Mouse (Mus musculus): ENCODE results near the gene Diaph3.
A peak's percentile ranks its signal among the peaks of the same experiment; 100 is the strongest.

Gene Diaph3

DNA sequence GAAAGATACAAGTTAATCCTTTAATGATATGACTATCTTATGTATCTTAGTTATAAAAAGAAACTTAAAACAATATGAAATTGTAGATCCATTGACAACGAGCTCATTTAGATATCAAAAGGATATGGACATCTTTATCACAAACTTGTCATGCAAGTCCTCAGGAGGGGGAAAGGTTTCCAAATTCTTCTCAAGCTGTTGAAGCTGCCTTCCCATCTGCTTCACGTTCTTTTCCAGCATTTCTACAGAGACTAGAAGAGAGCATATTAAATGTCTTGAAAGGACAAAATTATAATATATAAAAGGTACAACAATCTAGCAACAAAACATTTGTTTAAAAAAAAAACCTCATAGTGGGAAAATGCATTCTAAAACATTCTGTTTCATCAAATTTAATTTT lies 306.2 kb downstream of the Diaph3 start:
- DNase-seq, result no peak

GRCm38 (mm10) chr14:86834269-86834668 lies 306.8 kb downstream of the Diaph3 start:
- no peak for DNase-seq

DNA sequence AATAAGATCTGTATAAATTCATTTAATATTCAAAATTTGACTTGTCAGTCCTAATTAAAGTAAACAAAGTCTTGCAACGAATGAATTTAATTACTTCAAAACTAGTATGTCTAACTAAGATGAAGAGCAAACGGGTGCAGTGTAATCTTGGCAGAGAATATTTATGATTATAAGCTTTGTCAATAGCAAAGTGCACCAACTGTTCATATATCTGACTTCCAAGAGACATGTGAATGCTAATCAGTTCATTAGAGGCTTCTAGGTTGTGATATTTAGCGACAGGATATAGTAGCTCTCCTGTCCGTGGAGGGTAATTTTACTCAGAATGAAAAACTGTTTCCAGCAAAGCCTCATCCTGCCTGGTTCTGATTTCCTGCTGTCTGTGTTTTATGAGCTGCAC lies 308.0 kb downstream of the Diaph3 start:
- no peak for DNase-seq

DNA sequence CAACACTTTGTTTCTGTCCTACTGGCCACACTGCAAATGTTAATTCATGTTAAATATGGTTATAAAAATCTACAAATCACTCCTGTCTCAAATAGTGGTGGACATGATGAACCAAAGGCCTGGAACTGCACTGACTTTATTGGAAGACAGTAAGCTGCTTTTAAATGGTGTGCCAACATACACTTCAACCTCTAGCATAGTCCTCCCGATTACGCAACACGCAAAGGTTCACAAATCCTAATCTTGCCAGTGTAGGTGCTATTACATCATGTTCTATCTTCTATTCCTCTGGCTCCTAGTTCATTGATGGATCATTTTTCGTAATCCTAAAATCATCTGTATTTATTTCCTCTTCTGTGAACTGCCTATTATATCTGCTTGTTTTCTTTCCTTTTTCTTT lies 324.8 kb downstream of the Diaph3 start:
- DNase-seq, result no peak

DNA sequence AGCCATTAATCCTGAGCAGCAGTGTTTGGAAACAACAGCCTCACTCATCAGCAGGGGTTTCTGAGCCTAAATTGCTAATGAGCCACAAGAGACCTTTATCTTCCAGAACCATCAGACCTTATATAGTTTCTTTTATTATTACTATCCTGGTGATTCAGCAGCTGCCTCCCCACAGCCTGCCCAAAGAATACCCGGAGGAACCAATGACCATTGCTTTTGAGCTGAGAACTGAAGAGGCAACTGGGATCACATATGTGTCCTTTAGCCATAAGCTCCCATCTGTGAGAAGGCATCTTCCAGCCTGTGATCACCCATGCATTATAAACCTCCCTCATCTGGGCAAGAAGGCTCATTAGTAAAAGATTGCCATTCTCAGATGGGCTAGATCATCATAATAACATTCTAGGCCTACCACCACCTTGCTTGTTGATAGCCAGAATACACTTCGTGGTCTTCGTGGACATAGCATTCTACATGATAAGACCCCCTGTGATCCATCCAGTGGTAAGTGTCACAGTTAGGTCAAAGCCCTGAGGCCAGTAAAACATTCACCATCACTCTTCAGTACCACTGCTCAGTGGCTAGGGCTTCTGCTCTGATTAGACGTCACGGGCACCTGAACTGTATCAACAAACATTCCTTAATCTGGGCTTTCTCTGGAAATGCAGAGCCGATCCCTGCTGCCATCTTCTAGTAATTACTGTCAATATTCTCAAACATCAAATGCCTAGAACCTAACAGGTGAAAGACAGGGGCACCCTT lies 352.0 kb downstream of the Diaph3 start:
- peak; percentile 42 for DNase-seq

- peak; percentile 75 for DNase-seq
These were observed 354.2 kb downstream of the Diaph3 start for GRCm38 (mm10) chr14:86786866-86787265.

- DNase-seq, result peak; percentile 73
These were observed 359.3 kb downstream of the Diaph3 start for GRCm38 (mm10) chr14:86781553-86782273.

DNA sequence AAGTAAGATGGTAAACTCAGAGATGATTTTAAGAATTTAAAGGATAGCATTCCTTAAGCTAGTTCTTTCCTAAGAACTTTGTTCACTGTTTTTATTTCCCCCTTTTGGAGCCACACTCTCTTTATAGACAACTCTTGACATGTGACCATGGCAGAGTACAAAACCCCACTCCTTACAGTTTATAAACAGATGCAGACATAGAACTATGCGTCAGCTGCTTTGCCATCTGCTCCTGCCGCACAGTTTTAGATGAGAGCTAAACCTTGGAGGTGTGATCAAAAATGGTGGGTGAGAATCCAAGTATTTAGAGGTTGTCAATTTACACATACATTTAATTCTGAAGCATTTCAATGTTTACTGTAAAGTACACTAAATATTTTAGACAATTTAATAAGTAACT lies 367.7 kb downstream of the Diaph3 start:
- no peak for DNase-seq

GRCm38 (mm10) chr14:86772176-86773150 lies 368.6 kb downstream of the Diaph3 start:
- DNase-seq, result no peak

DNA sequence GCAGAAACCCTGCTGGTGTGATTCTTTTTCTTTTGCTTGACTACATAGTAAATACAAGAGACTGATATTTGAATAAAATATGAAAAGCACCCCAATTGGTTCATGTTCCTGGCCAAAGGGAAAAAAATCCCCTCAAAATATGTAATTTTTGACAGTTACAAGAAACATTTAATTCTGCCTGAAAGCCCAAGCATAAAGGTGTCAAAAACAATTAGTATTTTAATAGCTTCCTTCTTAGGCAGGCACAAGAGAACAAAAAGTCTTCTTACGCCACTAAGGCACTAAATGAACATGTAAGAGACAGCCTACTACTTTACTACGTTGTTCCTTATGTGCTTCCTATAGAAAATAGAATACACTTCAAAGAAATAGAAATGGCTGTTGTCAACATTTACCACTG lies 376.7 kb downstream of the Diaph3 start:
- peak; percentile 64 for DNase-seq

- DNase-seq, result peak; percentile 37
These were observed 383.2 kb downstream of the Diaph3 start for GRCm38 (mm10) chr14:86757604-86758520.

DNA sequence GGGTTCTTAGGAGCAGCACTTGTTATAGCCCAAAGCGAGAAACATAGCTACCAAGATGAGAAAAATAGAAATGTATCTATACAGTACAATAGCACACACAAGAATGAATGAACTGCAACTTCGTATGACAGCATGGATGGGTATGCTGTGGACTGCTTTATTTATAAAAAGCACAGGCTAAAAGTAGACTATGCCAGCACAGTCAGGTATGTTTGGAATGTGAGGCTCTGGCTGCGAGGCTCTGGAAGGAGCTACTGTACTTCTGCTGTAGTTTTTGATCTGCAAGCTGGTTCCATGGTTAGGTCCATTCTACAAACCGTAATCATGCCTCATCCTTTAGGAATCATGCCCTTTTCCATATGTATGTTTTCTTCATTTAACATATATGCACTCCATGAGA lies 383.9 kb downstream of the Diaph3 start:
- no peak for DNase-seq

GRCm38 (mm10) chr14:86750351-86750750 lies 390.7 kb downstream of the Diaph3 start:
- DNase-seq, result no peak

- no peak for DNase-seq
These were observed 391.6 kb downstream of the Diaph3 start for GRCm38 (mm10) chr14:86749425-86749824.

GRCm38 (mm10) chr14:86748876-86749275 lies 392.2 kb downstream of the Diaph3 start:
- DNase-seq, result peak; percentile 92

DNA sequence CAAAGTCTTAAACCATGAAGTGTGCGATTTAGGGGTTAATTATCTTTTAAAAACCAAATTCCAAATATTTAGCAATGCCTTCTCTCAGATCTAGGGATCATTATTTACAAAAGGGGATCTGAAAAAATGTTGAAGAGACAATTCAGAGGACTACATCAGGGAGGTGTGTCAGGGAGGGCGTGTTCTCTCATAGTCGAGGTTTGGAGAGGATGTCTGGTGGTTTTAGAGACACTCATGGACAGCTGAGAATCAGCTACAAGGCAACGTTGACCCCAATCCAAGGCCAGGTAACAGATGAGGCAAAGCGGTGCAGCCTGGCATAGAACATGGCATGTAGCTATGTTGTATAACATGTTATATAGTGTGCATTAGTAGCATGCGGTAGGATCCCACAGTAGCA lies 396.5 kb downstream of the Diaph3 start:
- DNase-seq, result no peak

DNA sequence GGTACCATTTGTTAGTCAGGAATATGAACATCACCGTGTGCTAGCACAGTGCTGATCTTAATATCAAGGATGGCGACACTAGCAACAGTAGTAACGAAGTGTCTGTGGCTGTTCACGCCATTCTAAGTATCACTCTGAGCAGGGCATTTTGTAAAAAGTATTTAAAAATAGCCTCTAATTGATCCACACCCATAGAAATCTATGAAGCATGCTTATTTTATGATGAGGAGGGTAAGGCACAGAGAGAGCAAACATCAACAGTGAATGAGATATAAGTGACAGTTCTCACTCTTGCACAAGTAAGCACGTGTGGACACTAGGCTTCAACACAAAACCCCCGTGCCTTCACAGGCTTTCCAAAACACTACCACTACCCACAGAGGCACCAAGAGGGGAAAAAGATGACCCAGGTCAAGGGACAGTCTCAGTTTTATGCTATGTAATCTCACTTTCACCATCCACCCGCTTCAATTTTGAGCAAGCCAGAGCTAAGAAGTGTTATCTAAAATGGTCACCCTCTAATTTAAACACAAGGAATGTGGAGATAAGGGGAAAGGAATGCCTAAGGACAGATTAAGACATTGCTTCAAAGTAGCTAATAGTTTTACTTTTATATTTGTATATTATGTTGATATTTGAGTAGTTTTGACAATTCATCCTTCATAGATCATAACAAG lies 399.0 kb downstream of the Diaph3 start:
- DNase-seq, result no peak

DNA sequence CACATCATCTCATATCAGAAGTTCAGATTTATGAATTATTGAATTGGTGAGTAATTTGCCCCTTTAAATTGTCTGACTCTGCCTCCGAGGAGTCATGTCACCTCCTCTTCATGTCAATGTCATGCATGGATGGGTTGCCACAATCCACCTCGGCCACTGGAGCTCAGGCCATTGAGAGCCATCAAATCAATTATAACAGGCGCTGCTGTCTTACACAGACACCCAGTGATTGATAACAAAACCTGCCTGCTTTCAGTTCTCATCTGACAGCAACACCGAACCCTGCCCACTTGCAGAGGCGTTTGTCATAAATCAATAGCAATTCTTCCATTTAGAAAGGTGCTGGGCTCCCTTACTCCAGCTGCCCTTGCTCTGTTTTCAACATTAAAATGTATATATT lies 402.1 kb downstream of the Diaph3 start:
- DNase-seq, result peak; percentile 49

- DNase-seq, result no peak
These were observed 404.4 kb downstream of the Diaph3 start for GRCm38 (mm10) chr14:86736646-86737045.

DNA sequence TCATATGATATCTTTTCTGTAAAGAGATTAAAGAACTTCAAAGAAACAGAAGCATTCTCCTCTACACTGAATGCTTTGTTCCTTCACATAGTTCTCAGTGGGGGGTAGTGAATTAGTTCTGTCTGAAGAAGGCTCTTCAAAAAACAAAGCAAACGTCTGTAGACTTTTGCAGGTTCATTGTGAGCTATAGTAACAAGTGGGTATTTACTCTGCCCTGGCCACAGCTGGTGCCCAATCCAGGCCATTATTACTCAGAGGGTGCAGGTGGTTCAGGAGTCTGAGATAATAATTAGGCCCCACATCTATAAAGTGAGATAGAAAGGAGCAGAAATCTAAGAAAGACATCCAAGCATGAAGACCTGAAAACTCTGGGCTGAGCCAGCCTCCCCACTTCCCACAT lies 409.7 kb downstream of the Diaph3 start:
- peak; percentile 8 for DNase-seq

- peak; percentile 31 for DNase-seq
These were observed 411.4 kb downstream of the Diaph3 start for GRCm38 (mm10) chr14:86729617-86730098.
